Mouse (Mus musculus) adrenal gland, postnatal 4 days (tissue): Measurements from ENCODE around the gene Gm3238. TPM values are rescaled to one million over a fixed set of nuclear protein-coding genes. Genes with fewer than 3 reads are reported as not detected.
"Not testable (repeated sequence)": the region's sequence is repeated elsewhere in the genome, so short reads cannot be mapped to it uniquely, and the experiment has no call there.

Experiments
- DNase-seq, 2 experiments: peaks; one replicate each; pipeline ENCODE4 v3.0.0; 2021 to 2022; ENCODE audit warnings: low spot score in 2 of 2, mixed read lengths in 2 of 2
- long read RNA-seq, 2 experiments: library from polyadenylated mRNA; stranded (forward); transcript quantifications; one replicate each; pipeline ENCODE4 v2.0.0; 2021
- total RNA-seq, 2 experiments: library from RNA; stranded (reverse); gene quantifications; 2 replicates each; pipeline ENCODE4 v1.2.3; 2021

The Gm3238 gene
- total RNA-seq = not detected
- long read RNA-seq, experiment 1 = 0 reads
- long read RNA-seq, experiment 2 = 0 reads

GRCm38 (mm10) chr10:77771225-77771624 is at the start of gene Gm3238:
TSS of gene Gm3238 (minus strand) at chr10:77771325.
- not testable (repeated sequence) for DNase-seq

DNA sequence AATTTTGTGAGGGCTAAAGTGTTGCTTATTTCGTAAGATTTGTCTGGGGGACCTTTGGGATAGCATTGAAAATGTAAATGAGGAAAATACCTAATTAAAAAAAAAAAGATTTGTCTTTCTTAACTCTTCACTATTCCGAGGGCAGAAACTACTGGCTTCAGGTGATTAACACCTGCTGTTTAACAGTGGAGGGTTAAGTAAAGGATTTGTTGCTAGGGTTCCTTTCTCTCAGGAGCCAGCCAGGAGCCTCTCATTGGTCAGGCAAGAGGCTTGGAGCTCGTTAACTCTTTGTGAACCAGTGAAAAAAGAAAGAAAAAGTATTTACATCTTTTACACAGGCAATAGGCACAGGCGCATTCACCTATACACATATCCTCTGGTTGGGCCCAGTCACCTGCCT is 48.1 kb upstream of the Gm3238 start:
- DNase-seq = no peak

GRCm38 (mm10) chr10:77818523-77818922 is 47.4 kb upstream of the Gm3238 start:
- no peak for DNase-seq

DNA sequence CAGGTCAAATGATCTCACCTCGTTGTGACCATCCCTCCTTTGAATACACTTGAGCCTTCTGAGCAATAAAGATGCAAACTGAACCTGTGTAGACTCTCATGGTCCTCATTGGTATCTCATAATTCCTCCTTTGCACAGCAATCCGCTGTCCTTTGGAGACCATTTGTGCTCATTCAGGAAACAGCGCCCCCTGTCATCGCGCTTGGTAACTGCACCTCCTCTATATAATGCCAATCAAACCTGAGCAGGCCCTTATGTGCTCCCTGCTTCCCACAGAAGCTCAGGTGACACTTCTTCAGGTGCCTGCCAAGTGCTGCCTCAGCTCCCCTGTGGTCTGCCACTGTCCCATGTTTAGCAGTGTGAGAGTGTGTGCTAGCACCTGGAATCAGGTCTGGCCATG is 44.4 kb upstream of the Gm3238 start:
- no peak for DNase-seq

DNA sequence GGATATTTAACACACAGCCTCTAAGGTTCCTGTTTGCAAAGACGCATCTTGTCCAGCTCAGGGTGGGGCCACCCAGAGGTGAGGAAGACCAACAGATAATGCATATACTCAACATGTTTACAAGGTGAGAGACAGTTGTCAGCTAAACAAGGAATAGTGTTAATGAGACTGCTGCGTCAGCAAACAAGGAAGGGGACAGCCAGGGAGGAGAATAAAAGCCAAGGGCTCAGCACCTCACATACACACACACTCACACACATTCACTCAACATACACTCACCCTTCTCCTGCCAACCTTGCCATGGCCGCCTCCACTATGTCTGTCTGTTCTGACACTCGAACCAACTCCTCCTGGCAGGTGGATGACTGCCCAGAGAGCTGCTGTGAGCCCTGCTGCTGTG is 43.3 kb upstream of the Gm3238 start, which contains the start of gene Gm2696:
TSS of gene Gm2696 (plus strand) at position 301 of the 400 bp plus-strand sequence.
- DNase-seq = no peak

DNA sequence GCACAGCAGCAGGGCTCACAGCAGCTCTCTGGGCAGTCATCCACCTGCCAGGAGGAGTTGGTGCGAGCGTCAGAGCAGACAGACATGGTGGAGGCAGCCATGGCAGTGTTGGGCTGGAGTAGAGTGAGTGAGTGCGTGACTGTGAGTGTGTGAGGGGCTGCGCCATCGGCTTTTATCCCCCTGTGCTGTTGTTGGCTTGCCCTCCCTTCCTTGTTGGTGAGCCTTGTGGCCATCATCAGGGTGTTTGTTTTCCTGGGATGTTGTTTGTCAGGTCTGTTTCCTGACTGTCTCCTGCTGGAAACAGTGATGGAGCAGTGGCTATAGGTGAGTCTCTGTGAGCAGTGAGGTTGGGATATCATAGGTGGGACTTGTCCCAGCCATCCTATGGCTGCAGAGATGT is 40.6 kb upstream of the Gm3238 start, which contains the start of gene Gm9507:
TSS of gene Gm9507 (minus strand) at position 101 of the 400 bp plus-strand sequence.
- DNase-seq = no peak

GRCm38 (mm10) chr10:77804095-77804494 is 33.0 kb upstream of the Gm3238 start:
- no peak for DNase-seq

- no peak for DNase-seq
These were observed 27.9 kb upstream of the Gm3238 start, which contains the start of gene Gm19668 for GRCm38 (mm10) chr10:77798921-77799508. TSS of gene Gm19668 (minus strand) at chr10:77799133.

DNA sequence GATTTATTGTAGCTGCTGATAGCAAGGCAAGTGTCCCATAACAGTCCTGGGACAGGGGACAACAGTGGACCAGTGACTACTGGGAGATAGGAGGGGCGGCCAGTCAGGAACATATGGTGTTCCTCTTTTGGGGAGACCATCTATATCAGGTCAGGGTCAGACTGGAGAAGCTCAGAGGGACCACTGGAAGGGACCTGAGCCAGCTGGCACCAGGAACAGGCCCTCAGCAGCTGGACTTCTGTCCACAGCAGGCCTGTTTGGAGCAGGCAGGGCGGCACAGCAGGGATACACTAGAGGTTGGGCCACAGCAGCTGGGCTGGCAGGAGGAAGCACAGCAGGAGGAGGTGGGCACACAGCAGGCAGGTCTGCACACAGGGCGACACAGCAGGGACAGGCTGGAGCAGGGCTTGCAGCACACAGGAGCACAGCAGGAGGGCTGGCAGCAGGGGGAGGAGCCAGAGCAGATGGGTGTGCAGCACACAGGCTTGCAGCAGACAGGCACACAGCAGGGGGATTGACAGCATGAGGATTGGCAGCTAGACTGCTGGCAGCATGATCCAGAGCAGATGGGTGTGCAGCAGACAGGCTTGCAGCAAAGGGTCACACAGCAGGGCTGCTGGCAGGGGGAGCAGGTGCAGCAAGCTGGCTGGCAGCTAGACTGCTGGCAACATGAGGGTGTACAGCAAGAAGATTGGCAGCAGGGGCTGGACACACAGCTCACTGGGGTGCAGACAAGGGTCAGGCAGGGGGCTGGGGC is 27.2 kb upstream of the Gm3238 start:
- DNase-seq = not testable (repeated sequence)

DNA sequence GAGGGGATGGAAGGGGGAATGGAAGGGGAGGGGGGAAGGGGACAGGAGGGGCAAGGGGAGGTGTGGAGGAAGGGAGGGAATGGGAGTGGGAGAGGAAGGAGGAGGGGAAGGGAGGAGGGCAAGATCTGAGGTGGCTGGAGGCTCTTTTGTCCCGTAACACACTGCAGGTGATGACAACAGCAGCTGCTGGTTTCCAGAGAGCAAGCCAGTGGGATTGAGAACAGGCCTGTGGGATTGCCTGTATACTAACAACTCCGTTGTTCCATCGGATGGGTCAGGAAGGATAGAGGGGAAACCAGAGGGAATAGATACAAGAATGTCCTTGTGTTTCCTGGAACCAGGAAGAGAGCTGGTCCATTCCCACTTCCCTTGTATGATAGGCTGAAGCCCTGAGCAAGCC is 26.6 kb upstream of the Gm3238 start:
- no peak for DNase-seq

GRCm38 (mm10) chr10:77794976-77795375 is 23.9 kb upstream of the Gm3238 start, which contains the start of gene Gm9639:
TSS of gene Gm9639 (minus strand) at chr10:77795076.
- no peak for DNase-seq

GRCm38 (mm10) chr10:77788621-77789020 is 17.5 kb upstream of the Gm3238 start:
- no peak for DNase-seq

- DNase-seq = not testable (repeated sequence)
These were observed 16.8 kb upstream of the Gm3238 start, which contains the start of gene Gm7137 for GRCm38 (mm10) chr10:77787876-77788275. TSS of gene Gm7137 (minus strand) at chr10:77788200.

DNA sequence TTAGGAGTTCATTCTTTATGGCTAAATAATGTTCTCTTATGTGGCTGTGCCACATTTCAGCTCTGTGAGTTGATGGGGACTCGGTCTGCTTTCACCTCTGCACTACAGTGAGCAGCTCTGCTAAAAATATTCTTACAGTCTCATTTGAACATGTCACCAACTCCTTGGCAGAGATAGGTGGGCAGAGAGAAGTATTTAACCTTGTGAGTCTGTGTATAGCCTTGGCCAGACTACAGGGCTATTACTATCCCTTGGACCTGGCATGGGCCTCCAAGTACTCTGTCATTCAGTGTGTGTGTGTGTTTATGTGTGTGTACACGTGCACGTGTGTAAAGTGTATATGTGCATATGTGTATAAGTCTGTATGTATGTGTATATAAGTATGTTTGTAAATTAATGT is 12.3 kb upstream of the Gm3238 start:
- DNase-seq = not testable (repeated sequence)

- not testable (repeated sequence) for DNase-seq
These were observed 11.3 kb upstream of the Gm3238 start, which contains the start of gene Gm3250 for GRCm38 (mm10) chr10:77782442-77782841. TSS of gene Gm3250 (minus strand) at chr10:77782542.

GRCm38 (mm10) chr10:77776844-77777243 is 5.7 kb upstream of the Gm3238 start, which contains the start of gene Gm7138:
TSS of gene Gm7138 (minus strand) at chr10:77776944.
- not testable (repeated sequence) for DNase-seq

DNA sequence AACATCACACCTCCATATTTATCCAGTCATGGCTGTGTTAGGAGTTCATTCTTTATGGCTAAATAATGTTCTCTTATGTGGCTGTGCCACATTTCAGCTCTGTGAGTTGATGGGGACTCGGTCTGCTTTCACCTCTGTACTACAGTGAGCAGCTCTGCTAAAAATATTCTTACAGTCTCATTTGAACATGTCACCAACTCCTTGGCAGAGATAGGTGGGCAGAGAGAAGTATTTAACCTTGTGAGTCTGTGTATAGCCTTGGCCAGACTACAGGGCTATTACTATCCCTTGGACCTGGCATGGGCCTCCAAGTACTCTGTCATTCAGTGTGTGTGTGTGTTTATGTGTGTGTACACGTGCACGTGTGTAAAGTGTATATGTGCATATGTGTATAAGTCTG is 1.0 kb upstream of the Gm3238 start:
- not testable (repeated sequence) for DNase-seq

DNA sequence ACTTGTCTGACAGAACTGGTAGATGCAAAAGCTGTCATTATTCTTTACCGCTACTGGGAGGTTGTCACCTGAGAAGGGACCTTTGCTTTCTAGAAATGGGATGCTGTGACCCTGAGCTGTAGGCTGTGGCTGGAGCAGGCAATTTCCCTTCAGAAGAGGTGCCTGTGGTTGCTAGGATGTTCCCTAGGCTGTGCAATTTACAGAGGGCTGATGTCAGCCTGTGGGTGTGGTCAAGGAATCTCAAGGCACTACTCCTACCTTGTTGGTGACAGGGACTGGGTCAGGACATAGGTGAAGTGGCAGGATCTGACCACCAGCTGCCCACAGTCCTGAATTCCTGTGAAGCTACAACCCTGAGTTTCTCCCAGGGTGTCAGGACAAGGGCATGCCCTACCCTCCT is 1.4 kb downstream of the Gm3238 start:
- no peak for DNase-seq

- not testable (repeated sequence) for DNase-seq
These were observed 11.5 kb downstream of the Gm3238 start, which contains the start of gene Gm3233 for GRCm38 (mm10) chr10:77759582-77759981. TSS of gene Gm3233 (minus strand) at chr10:77759682.

GRCm38 (mm10) chr10:77753448-77753847 is 17.7 kb downstream of the Gm3238 start:
- DNase-seq = no peak

- not testable (repeated sequence) for DNase-seq
These were observed 18.8 kb downstream of the Gm3238 start for GRCm38 (mm10) chr10:77752312-77752711.

DNA sequence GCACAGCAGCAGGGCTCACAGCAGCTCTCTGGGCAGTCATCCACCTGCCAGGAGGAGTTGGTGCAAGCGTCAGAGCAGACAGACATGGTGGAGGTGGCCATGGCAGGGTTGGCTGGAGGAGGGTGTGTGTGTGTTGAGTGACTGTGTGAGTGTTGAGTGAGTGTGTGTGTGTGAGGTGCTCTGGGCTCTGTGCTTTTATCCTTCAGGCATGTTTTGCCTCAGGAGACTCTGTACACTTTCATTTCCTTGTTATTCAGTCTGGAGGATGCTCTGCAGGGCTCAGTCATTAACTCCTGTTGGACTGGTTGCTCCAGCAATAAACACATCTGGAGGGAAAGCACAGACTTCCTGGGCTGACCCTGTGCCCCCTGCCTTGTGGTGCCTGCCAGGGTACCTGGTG is 19.9 kb downstream of the Gm3238 start, which contains the start of gene Gm9736:
TSS of gene Gm9736 (minus strand) at position 101 of the 400 bp plus-strand sequence.
- DNase-seq = not testable (repeated sequence)
